Mouse (Mus musculus): Measurements from ENCODE around the gene H2-T24. TPM values are rescaled to one million over a fixed set of nuclear protein-coding genes. Genes with fewer than 3 reads are reported as not detected.

H2-T24 gene
- polyA plus RNA-seq, 1 experiment from 2014 or later = 11.7 TPM

GRCm38 (mm10) chr17:36025901-36026300, 5.5 kb upstream of the H2-T24 start:
- H3K4me1 ChIP-seq (replicated peaks; ENCODE audit: control insufficient read depth, insufficient read depth, low read length) = no peaks in the 10 kb centered on the region
- WGBS = 52% methylated on average over 4 of the region's 4 CpGs
- ATAC-seq (ENCODE audit: low FRiP score) = no peak
- H3K27me3 ChIP-seq (ENCODE audit: control insufficient read depth, insufficient read depth, low read length) = no peaks in the 10 kb centered on the region
- no peak overlapping the region for H3K27ac ChIP-seq
- H3K36me3 ChIP-seq (replicated peaks; ENCODE audit: control insufficient read depth, insufficient read depth) = no peaks in the 10 kb centered on the region
- no peaks in the 10 kb centered on the region for H3K9me3 ChIP-seq (ENCODE audit: control insufficient read depth, low read length)
- no peak overlapping the region for H3K4me3 ChIP-seq (replicated peaks; ENCODE audit: low read length)
- no peak for DNase-seq (ENCODE audit: low spot score)
- H3K4me2 ChIP-seq (replicated peaks) = no peak overlapping the region
- H3K9ac ChIP-seq = no peak overlapping the region

- no peaks in the 10 kb centered on the region for H3K27me3 ChIP-seq (ENCODE audit: control insufficient read depth, insufficient read depth, low read length)
- H3K36me3 ChIP-seq (replicated peaks; ENCODE audit: control insufficient read depth, insufficient read depth) = no peaks in the 10 kb centered on the region
- no peak for DNase-seq (ENCODE audit: low spot score)
- no peaks in the 10 kb centered on the region for H3K9me3 ChIP-seq (ENCODE audit: control insufficient read depth, low read length)
- ATAC-seq (ENCODE audit: low FRiP score) = no peak
- H3K4me2 ChIP-seq (replicated peaks) = no peak overlapping the region
- 53% methylated on average over 5 of the region's 5 CpGs for WGBS
- no peak overlapping the region for H3K27ac ChIP-seq
- no peak overlapping the region for H3K9ac ChIP-seq
- H3K4me3 ChIP-seq (replicated peaks; ENCODE audit: low read length) = no peak overlapping the region
- H3K4me1 ChIP-seq (replicated peaks; ENCODE audit: control insufficient read depth, insufficient read depth, low read length) = no peaks in the 10 kb centered on the region
Measured at GRCm38 (mm10) chr17:36025197-36025596, 4.8 kb upstream of the H2-T24 start.

GRCm38 (mm10) chr17:36023710-36024654, 3.6 kb upstream of the H2-T24 start:
- Histone ChIP-seq H3K9ac (no peak overlapping the region), H3K4me2 (replicated peaks) (no peak overlapping the region), H3K4me1 (replicated peaks; ENCODE audit: control insufficient read depth, insufficient read depth, low read length) (no peaks in the 10 kb centered on the region), H3K9me3 (ENCODE audit: control insufficient read depth, low read length) (no peaks in the 10 kb centered on the region), H3K4me3 (replicated peaks; ENCODE audit: low read length) (no peak overlapping the region), H3K27ac (no peak overlapping the region), H3K36me3 (replicated peaks; ENCODE audit: control insufficient read depth, insufficient read depth) (no peaks in the 10 kb centered on the region), H3K27me3 (ENCODE audit: control insufficient read depth, insufficient read depth, low read length) (no peaks in the 10 kb centered on the region)
- WGBS = 66% methylated on average over 9 of the region's 9 CpGs
- DNase-seq (ENCODE audit: low spot score) (no peak), ATAC-seq (ENCODE audit: low FRiP score) (no peak)

- DNase-seq (ENCODE audit: low spot score) (no peak), ATAC-seq (ENCODE audit: low FRiP score) (no peak)
- no peak overlapping the region for H3K4me3 ChIP-seq (replicated peaks; ENCODE audit: low read length)
- 95% methylated on average over 6 of the region's 6 CpGs for WGBS
- no peaks in the 10 kb centered on the region for H3K9me3 ChIP-seq (ENCODE audit: control insufficient read depth, low read length)
- H3K4me1 ChIP-seq (replicated peaks; ENCODE audit: control insufficient read depth, insufficient read depth, low read length) = no peaks in the 10 kb centered on the region
- no peak overlapping the region for H3K4me2 ChIP-seq (replicated peaks)
- no peak overlapping the region for H3K27ac ChIP-seq
- no peaks in the 10 kb centered on the region for H3K36me3 ChIP-seq (replicated peaks; ENCODE audit: control insufficient read depth, insufficient read depth)
- no peaks in the 10 kb centered on the region for H3K27me3 ChIP-seq (ENCODE audit: control insufficient read depth, insufficient read depth, low read length)
- H3K9ac ChIP-seq = no peak overlapping the region
Measured at GRCm38 (mm10) chr17:36022922-36023321, 2.6 kb upstream of the H2-T24 start.

- ATAC-seq (ENCODE audit: low FRiP score) (no peak), DNase-seq (ENCODE audit: low spot score) (no peak)
- Histone ChIP-seq H3K36me3 (replicated peaks; ENCODE audit: control insufficient read depth, insufficient read depth) (no peaks in the 10 kb centered on the region), H3K9ac (no peak overlapping the region), H3K27ac (no peak overlapping the region), H3K27me3 (ENCODE audit: control insufficient read depth, insufficient read depth, low read length) (no peaks in the 10 kb centered on the region), H3K4me1 (replicated peaks; ENCODE audit: control insufficient read depth, insufficient read depth, low read length) (no peaks in the 10 kb centered on the region), H3K9me3 (ENCODE audit: control insufficient read depth, low read length) (no peaks in the 10 kb centered on the region), H3K4me2 (replicated peaks) (no peak overlapping the region), H3K4me3 (replicated peaks; ENCODE audit: low read length) (no peak overlapping the region)
- 96% methylated on average over 9 of the region's 9 CpGs for WGBS
Measured at GRCm38 (mm10) chr17:36022098-36022497, 1.7 kb upstream of the H2-T24 start.

- no peaks in the 10 kb centered on the region for H3K27me3 ChIP-seq (ENCODE audit: control insufficient read depth, insufficient read depth, low read length)
- no peak overlapping the region for H3K9ac ChIP-seq
- WGBS = 96% methylated on average over 1 of the region's 1 CpGs
- no peaks in the 10 kb centered on the region for H3K36me3 ChIP-seq (replicated peaks; ENCODE audit: control insufficient read depth, insufficient read depth)
- no peaks in the 10 kb centered on the region for H3K9me3 ChIP-seq (ENCODE audit: control insufficient read depth, low read length)
- ATAC-seq (ENCODE audit: low FRiP score) (no peak), DNase-seq (ENCODE audit: low spot score) (no peak)
- H3K4me1 ChIP-seq (replicated peaks; ENCODE audit: control insufficient read depth, insufficient read depth, low read length) = no peaks in the 10 kb centered on the region
- no peak overlapping the region for H3K4me2 ChIP-seq (replicated peaks)
- H3K4me3 ChIP-seq (replicated peaks; ENCODE audit: low read length) = no peak overlapping the region
- H3K27ac ChIP-seq = no peak overlapping the region
Measured at GRCm38 (mm10) chr17:36021309-36021708, 949 bp upstream of the H2-T24 start.

GRCm38 (mm10) chr17:36019519-36019918, 841 bp downstream of the H2-T24 start:
- H3K27ac ChIP-seq = no peak overlapping the region
- DNase-seq (ENCODE audit: low spot score) (no peak), ATAC-seq (ENCODE audit: low FRiP score) (no peak)
- no peak overlapping the region for H3K9ac ChIP-seq
- H3K4me1 ChIP-seq (replicated peaks; ENCODE audit: control insufficient read depth, insufficient read depth, low read length) = no peaks in the 10 kb centered on the region
- no peaks in the 10 kb centered on the region for H3K27me3 ChIP-seq (ENCODE audit: control insufficient read depth, insufficient read depth, low read length)
- H3K4me2 ChIP-seq (replicated peaks) = no peak overlapping the region
- H3K4me3 ChIP-seq (replicated peaks; ENCODE audit: low read length) = no peak overlapping the region
- H3K36me3 ChIP-seq (replicated peaks; ENCODE audit: control insufficient read depth, insufficient read depth) = peaks cover 14% of the 10 kb centered on the region
- no peaks in the 10 kb centered on the region for H3K9me3 ChIP-seq (ENCODE audit: control insufficient read depth, low read length)
- 74% methylated on average over 3 of the region's 3 CpGs for WGBS

- ATAC-seq (ENCODE audit: low FRiP score) (no peak), DNase-seq (ENCODE audit: low spot score) (no peak)
- no peak overlapping the region for H3K4me2 ChIP-seq (replicated peaks)
- no peaks in the 10 kb centered on the region for H3K4me1 ChIP-seq (replicated peaks; ENCODE audit: control insufficient read depth, insufficient read depth, low read length)
- H3K36me3 ChIP-seq (replicated peaks; ENCODE audit: control insufficient read depth, insufficient read depth) = peaks cover 19% of the 10 kb centered on the region
- H3K9ac ChIP-seq = no peak overlapping the region
- H3K27ac ChIP-seq = no peak overlapping the region
- no peaks in the 10 kb centered on the region for H3K9me3 ChIP-seq (ENCODE audit: control insufficient read depth, low read length)
- WGBS = 66% methylated on average over 2 of the region's 2 CpGs
- H3K4me3 ChIP-seq (replicated peaks; ENCODE audit: low read length) = no peak overlapping the region
- no peaks in the 10 kb centered on the region for H3K27me3 ChIP-seq (ENCODE audit: control insufficient read depth, insufficient read depth, low read length)
Measured at GRCm38 (mm10) chr17:36018979-36019378, 1.4 kb downstream of the H2-T24 start.

GRCm38 (mm10) chr17:36017046-36017445, 3.3 kb downstream of the H2-T24 start:
- H3K27me3 ChIP-seq (ENCODE audit: control insufficient read depth, insufficient read depth, low read length) = no peaks in the 10 kb centered on the region
- DNase-seq (ENCODE audit: low spot score) = no peak
- no peak overlapping the region for H3K4me3 ChIP-seq (replicated peaks; ENCODE audit: low read length)
- no peak overlapping the region for H3K27ac ChIP-seq
- no peak overlapping the region for H3K9ac ChIP-seq
- ATAC-seq (ENCODE audit: low FRiP score) = no peak
- no peaks in the 10 kb centered on the region for H3K9me3 ChIP-seq (ENCODE audit: control insufficient read depth, low read length)
- no peaks in the 10 kb centered on the region for H3K4me1 ChIP-seq (replicated peaks; ENCODE audit: control insufficient read depth, insufficient read depth, low read length)
- no peak overlapping the region for H3K4me2 ChIP-seq (replicated peaks)
- H3K36me3 ChIP-seq (replicated peaks; ENCODE audit: control insufficient read depth, insufficient read depth) = peaks cover 19% of the 10 kb centered on the region
- 90% methylated on average over 5 of the region's 5 CpGs for WGBS
